Mouse (Mus musculus): ENCODE measurements at regions not wholly inside any gene's neighbourhood (a gene's known extent, or its start where the extent isn't known, plus 50 kb on each side); places are given as distances from the start of the nearest gene placed in this dataset.

DNA sequence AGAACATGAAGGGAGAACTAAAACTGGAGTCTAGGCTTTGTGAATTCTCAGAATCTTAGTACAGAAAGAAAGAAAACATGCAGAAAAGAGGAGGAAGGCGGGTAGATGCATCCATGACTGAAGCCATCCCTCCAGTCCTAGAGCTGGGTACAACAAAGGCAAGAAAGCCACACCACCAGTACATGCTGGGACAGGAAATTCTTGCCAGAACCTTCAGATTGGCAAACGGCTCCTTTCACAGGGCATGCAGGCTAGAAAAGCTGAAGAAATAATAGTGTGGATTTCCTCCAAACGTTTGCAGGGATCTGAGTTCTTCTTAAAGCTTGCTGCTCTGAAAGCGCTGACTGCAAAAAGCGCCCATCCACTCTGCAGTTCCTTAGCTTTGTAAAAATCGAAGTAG, 486.7 kb downstream of the Epha4 start:
- DNase-seq (ENCODE audit: low spot score in 2 of 2): no peak

DNA sequence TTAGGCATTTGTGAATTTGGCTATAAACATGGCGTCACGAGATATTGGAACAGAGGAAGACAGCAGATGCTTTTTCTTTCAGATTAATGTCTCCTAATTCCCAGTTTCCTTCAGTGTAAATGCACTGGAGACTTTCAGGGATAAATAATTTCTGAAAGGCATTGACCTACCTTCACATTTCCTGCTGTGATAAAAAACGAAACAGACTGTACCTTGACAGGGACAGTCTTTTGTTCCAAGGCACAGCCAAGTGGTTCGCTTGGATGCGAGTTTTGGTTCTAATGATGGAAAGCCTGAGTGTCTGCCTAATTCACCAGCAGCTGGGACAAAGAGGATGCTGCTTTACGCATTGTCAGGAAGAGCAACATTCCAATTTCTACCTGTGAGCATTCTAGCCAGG, 485.8 kb downstream of the Epha4 start:
- no peak for DNase-seq (ENCODE audit: low spot score in 2 of 2)

DNA sequence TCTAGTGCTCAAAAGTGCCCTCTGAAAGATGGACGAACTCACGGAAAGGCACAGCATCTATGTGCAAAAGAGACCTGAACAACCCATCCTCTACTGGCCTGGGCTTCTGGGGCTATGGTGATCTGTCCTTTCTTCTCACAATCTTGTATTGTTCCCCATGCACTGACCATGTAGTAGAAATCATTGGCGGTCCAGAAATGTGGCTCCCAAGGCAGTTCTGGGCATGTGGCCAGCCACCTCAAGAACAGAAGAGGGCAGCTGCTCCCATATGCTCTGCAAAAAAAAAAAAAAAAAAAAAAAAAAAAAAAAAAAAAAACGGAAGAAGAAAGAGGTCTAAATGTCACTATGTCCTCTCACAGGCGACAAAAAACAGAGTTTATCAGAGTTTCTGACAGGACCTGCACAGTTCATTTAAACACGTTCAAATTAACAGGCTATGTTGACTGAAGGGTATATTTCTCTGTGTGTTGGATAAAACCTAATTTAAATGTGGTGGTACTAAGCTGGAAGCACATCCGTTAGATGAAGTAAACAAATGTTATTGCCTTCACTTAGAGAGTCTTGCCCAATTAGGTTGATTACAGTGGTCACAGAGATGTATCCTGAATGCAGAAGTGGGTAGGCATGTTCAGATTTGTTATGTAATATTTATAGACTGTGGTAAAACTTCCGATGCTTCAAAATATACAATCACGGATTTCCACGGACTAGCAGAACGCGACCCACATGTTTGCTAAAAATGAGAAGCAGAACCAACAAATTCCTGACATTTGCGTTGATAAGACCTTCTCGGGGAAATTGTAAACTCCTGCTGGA, 470.9 kb downstream of the Epha4 start:
- no peak for DNase-seq (ENCODE audit: low spot score in 2 of 2)

DNA sequence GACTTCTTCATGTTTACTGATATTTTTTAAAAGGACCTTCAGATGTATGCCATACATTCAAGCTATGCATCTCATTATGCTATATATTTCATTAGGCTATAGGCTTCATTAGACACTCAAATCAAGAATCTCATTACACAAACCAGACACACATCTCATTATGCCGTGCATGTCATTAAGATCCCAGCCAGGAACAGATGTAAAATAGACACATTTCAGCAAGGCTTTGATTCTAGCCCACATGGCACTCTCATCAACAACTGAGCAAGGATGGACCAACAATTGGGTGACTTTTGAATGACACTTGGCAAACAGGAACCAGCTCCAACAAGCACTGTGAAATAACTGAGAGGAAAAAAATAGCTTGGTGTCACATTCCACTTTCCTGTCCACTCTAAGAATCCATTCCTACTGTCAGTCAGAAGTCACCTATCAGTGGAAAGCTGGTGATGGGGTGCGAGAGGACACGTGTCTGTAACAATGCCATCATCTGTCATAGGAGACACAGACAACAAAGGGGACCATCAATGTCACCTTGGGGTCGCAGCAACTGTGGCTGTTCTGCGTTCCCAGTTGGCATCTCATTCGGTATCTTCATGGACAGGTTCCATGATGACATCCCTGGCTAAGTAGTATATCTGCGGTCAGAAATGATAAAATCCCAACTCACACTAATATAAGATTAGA, 466.0 kb downstream of the Epha4 start:
- no peak for DNase-seq (ENCODE audit: low spot score in 2 of 2)

DNA sequence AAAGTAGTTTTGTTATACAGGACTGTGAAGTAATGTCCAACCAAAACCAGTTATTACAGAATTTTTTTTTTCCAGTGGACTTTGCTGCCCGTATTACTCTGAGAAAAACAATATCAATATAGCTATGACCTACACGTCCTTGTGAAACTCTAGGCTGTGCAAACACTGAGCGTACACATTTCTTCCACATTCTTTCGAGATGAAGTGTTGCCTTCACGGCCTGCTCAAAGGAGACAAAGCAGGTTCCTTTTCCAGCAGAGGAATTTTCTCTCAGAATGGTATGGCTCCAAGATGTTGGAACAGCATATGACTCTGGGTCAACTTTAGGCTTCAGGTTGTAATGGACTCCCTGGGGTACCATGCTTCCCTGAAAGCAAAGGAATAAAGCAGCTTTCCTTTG, 463.6 kb downstream of the Epha4 start:
- DNase-seq (ENCODE audit: low spot score in 2 of 2): no peak

DNA sequence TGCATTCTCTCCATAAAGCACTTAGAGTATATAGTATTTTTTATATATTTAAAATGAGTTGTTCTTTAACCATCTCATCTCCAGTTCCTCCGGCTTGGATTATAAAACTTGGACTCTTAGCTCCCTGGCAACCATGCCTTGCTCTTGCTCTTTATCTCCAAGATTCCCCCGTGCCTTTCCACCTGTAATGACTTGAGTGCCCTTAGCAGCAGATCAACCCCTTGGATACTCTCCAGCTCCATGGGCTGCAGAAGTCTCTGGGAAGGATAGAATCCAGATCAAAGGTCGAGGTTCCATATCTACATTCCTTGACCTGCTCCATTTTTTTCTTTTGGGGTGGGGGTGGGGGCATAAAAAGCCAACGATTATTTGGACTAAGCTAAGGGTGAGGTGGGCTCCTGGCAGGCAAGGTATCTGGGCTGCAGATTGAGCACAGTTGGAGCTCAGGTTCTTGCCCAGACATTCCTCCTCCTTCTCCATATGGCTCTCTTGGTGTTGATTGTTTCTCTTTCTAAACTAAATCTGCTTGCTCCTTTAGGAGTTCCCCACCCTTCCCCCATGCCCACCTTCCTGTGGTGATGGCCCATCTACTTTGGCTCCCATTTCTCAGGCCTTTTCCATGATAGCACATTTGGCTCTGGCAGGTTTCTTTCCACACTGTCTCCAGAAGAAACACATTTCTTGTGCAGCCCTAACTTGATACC, 460.9 kb downstream of the Epha4 start:
- DNase-seq (ENCODE audit: low spot score in 2 of 2): no peak

DNA sequence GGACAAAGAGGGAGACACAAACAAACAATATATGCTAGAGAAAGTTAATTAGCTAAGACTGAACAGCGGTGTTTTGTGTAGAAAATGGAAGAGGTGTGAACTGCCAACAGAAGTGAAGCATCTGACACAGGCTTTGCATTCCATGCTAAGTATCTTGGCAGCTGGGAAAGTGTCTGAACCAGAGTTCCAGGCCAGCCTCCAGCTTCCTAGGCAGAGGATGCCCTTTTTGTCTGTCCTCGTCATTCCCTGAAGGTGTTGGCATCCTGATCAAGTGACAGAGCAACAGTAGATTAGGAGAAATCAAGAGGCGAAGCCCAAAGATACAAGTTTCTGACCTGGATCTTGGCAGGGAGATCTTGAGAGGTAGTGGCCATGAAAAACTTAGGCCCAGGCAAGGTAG, 452.4 kb downstream of the Epha4 start:
- DNase-seq (ENCODE audit: low spot score in 2 of 2): no peak

DNA sequence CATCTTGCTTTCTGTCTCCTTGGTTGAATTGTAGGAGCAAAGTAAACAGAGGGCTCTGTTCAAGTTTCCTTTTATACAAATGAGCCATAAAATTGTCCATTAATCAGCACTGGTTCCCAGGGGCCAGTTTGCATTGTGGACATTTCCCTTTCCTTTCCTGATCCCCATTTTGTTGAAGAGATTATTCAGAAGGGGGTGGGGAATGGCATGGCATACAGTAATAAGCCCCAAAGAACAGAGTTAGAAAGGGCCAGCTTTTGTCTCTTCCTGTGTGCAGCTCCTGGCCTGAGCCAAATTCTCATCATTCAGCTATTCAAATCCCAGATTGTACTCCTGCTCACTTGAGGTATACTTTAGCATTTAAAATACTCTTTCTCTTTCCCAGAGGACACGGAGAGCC, 441.8 kb downstream of the Epha4 start:
- DNase-seq (ENCODE audit: low spot score in 2 of 2): no peak

DNA sequence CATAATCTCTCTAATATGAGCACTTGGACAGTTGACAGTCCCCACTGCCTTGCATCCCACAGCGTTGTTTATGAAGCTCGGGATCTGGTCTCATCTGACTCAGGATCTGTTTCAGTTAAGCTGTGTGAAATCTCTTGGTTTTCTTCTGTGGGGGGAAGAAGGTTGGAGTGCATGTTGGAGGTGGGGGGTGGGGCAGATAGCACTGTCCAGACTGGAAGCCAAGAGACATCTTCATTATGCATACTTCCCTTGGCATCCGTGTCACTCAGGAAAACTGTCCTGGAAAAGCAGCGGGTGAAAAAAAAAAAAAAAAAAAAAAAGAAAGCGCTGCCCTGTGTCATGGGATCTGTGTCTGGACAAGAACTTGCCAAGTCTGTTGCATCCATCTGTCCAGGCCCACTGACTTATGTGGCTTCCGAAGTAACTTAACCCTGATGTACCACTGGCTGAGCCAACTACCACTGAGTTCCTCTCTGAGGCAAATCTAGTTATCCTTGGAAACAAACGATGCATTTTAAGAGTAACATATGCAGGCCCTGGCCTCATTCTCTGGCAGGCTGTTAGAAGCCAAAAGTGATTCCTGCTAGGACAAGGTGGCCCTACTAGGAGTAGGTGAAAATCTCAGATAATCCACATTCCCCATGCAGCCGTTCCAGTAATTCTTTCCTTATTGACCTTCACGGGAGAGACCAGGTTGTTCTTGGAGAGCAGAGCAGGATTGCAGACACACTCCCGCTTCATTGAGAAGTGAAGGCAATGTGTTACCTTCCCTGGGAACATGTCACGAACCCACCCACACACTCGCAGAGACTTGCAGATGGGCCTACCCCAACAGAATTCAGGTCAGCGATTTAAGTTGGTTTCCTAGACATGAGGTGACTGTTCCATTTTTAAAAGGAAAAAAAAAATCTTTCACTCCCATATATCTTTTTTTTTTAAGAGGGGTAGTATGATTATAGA, 439.7 kb downstream of the Epha4 start:
- no peak for DNase-seq (ENCODE audit: low spot score in 2 of 2)

DNA sequence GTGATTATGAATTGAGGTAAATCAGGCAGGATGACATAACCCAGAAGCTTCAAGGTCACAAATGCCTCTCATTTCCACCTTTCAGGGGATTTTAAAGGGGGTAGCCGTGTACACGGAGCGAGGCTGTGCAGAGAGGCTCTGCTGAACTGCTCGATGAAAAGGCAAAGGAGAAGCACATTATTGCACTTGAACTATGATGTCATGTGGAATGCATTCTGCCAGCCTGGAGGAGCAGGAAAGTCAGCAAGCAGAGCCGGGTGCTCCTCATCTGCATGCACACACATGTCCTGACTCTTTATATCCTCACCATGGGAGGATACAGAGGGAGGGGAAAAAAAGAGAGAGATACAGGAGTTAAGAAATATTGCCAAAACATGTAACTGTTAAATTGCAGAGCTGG, 434.1 kb downstream of the Epha4 start:
- DNase-seq (ENCODE audit: low spot score in 2 of 2): no peak

DNA sequence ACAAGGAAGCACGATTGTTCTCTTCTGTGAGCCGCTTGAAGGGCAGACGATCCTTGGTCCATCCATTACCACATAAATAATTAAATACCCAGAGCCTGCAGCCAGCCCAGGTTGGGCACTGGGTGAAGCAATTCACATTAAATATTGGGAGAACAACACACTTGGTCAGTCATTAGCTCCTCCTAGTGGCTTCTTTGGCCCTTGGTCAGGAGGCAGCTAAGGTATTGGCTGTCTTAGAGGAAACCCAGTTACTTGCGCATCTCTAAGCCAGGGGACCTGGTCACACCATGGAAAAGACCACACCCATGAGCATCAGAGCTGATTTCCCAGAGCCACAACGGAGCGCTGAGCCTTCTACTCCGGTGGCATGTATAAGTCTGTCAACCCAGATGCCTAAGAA, 433.2 kb downstream of the Epha4 start:
- no peak for DNase-seq (ENCODE audit: low spot score in 2 of 2)

DNA sequence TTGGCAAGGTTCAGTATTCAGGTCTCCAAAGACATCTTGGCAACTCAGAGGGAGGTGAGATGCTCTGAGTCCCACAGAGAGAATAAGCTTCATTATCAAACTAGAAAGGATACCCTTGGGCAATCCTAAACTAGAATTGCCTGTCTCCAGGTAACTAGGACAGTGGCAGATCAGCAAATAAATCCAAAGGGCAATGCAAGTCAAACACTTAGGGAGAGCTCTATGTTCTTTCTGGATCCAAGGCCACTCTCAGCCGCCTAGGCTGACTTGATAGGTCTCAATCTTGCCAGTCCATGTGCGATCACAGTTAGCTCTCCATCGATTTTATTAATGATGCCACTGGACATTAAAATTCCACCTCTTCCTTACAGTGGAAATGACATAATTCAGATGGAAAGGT, 432.5 kb downstream of the Epha4 start:
- no peak for DNase-seq (ENCODE audit: low spot score in 2 of 2)

DNA sequence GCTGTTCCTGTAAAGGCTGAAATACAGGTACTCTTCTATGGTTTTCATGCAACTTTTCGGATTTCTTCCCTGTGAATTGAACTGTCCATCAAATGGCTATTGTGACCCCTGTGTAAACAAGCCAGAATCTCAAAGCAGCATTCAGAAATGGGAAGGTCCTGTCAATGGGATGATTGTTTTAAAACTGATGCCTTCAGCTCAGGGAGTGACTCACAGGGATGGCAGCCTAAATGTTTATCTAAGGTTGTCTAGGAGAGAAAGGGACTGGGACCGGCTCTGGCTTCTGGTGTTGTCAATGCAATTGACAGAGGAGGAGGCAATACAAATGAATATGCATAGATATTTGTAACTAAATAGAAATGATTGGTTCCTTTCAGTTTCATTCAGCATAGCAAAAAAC, 421.3 kb downstream of the Epha4 start:
- no peak for DNase-seq (ENCODE audit: low spot score in 2 of 2)

DNA sequence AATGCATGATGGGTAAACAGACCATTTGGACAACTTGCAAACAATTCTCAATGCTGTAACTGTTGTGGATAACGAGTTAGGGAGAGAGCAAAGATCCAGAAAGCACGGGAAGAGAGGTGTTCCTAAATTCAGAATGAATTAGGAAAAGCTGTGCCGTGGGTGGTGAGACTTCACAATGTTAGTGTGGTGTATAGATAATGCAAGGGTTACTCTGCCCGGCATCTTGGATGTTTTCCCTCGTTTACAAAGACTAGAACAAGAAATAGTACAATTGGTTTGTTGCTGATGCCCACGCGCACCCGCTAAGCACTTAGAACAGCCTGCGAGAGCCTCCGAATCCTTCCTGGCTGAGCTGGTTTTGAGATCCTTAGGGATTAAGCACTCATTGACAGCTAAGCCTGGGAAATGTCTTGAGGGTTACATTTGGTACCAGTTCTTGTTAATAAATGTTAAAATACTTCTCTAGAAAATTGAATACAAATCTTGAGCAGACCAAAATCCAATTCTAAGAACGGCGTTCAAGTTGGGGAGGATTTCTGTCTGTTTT, 413.1 kb downstream of the Epha4 start:
- no peak for DNase-seq (ENCODE audit: low spot score in 2 of 2)

DNA sequence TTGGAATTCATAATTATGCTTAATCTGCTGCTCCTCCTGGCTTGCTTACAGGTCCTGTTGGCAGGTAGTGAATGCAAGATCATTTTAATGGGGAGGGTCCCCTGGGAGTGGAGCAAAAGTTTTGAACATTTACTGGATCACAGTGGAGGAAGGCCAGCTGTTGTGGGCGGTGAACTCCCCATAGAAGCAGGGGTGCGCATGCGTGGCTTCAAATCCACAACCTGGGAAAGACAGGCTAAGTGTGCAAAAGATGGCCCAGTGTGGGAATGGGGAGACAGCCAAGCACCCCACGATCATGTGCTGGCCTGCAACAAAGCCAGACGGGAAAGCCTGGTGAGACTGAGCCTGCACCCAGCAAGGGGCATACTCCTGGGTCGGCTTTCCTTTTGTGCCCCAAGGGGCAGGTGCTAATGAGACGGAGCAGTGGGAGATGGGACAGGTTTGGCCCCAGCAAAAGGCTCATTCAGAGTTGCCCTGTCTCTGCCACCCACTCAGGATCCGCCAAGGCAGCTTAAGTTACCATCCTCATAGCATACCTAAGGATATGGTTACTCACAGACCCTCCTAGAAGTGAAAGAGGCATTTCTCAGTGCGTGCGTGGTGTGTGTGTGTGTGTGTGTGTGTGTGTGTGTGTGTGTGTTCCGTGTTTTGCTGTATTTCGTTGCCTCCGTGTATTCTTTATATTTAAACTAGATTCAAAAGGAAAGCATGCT, 412.3 kb downstream of the Epha4 start:
- no peak for DNase-seq (ENCODE audit: low spot score in 2 of 2)

DNA sequence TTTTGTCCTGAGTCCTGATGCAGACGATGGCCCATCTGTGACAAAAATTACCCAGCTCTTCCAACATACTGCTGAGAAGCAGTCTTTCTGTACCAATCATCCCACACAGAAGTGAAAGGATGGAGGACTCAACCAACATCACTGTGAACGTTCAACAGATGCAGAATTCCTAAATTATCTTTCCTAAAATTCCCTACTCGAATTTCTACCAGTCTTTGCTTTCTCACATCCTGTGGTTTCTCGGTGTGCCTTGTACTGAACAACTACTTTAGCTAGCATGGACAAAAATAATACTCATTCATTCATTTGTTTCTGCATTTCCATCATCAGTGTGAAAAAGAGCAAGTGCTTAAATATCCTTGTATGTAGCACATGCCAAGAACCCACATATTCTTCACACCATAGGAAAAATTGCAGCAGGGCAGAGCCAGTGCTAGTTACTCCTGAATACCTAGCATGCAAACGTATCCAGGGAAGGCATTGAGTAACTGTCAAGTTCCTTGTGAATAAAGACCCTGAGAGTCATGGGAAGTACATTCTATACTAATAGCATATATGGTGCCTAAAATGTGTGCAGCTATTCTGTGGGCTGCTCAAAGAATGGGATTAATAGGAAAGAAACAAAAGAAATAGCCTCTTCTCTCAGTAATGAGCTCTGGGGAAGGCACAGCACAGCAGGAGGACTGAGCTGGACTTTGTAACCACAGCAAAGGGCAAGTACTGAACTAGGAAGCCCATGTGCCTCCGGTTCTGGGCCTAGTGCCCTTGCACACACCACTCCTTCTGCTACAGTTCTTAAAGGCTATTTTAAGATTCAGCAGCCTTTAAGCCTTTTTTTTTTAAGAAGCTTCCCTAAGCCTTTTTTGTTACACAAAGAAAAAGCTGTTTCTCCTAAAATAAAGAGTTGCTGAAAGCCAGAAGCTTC, 404.8 kb downstream of the Epha4 start:
- DNase-seq (ENCODE audit: low spot score in 2 of 2): no peak

DNA sequence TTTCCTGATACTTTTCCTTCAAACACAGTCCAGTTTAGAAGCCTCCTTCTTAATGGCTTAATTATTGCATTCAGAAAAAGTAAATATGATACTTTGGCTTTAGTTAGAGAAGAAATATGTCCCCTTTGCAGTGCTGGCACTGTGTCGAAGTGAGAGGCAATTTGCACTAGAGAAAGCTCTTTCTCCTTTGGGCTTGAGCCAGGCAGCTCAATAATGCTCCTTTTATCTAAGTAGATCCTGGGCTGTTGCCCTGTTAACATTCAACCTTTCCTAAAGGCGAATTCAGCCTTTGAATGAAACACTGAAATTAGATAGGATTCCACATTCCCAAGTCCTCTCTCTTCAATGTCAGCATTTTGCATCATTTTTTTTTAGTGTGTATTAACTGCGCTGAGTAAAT, 386.5 kb downstream of the Epha4 start:
- DNase-seq (ENCODE audit: low spot score in 2 of 2): no peak

DNA sequence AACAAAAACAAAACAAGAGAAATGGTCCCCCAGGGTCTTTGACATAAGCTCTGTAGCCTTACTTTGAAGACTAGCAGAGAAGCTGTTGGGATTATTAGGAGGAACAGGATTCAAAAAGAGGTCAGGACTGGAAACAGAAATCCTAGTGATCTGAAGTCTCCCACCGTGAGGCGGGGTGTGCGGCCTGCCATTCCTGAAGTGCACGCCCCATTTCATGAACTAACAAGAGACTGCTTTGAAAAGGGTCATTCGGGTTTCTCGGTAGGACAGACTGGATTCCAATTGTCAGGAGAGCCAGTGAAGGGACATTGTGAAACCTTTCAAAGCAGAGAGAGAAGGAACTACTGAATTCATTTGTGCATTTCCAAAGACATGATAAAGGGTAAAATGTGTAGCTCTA, 377.2 kb downstream of the Epha4 start:
- no peak for DNase-seq (ENCODE audit: low spot score in 2 of 2)

DNA sequence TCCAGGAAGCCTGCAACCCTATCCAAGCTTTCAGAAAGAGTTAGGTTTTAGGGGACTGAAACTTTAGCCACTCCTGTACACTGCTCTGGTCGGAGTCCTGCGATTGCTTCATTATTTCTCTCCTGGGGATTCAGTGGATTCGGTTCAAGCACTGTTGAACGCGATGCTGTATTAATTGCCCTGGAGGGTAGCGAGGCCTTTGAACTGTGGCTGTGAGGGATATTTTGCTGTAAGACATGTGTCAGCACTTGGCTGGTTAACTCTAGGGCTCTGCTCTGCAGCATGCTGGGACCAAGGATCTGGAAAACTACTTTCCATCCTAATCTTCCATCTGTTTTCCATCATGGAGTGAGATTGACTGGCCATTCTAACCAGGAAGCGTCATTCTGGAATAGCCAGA, 374.0 kb downstream of the Epha4 start:
- no peak for DNase-seq (ENCODE audit: low spot score in 2 of 2)

DNA sequence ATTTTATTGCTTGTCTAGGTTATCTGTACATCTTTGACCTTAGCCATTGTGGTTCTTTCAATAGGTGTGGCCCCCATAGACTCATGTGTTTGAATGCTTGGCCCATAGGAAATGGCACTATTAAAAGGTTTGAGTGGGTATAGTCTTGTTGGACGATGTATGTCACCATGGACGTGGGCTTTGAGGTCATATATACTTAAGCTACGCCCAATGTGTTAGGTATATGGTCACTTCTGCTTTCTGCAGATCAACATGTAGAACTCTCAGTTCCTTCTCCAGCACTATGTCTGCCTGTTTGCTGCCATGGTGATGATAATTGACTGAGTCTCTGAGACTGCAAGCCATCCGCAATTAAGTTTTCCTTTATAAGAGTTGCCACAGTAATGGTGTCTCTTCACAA, 366.8 kb downstream of the Epha4 start:
- no peak for DNase-seq (ENCODE audit: low spot score in 2 of 2)

Data from thymus, postnatal 10 days (tissue).